Mouse (Mus musculus): ENCODE data around the gene Negr1.

GRCm38 (mm10) chr3:156753780-156754373 lies 192.3 kb downstream of the Negr1 start:
- TF ChIP-seq EP300 (IDR thresholded peaks at IDR 0.05; ENCODE audit: low read depth) (no peak), CTCF (IDR thresholded peaks at IDR 0.05; ENCODE audit: low read depth) (no peak)

Data from liver, postnatal 0 days (tissue).